Mouse (Mus musculus) neural tube, embryonic 12.5 days (tissue): ENCODE measurements around the gene Adamts9. TPM values are rescaled to one million over a fixed set of nuclear protein-coding genes. Genes with fewer than 3 reads are reported as not detected.

Experiments
- ATAC-seq: fragments of 200-750 bp; cut with Nextera tagmentation; 2 replicates; pipeline ENCODE4 v1.8.0; 2017; ENCODE audit warnings: low read depth, mild to moderate bottlenecking, moderate TSS enrichment, moderate library complexity; ENCODE audit not compliant: low FRiP score
- H3K27ac ChIP-seq: fragments of 300-500 bp; sonication (generic); 2 replicates; pipeline ENCODE4 v1.5.1; 2016
- H3K27me3 ChIP-seq: fragments of 300-500 bp; sonication (generic); replicated peaks from 2 replicates; pipeline ENCODE4 v1.6.1; 2016; ENCODE audit warnings: mild to moderate bottlenecking
- H3K36me3 ChIP-seq: fragments of 300-500 bp; sonication (generic); 2 replicates; pipeline ENCODE4 v1.6.1; 2016; ENCODE audit warnings: mild to moderate bottlenecking
- H3K4me1 ChIP-seq: fragments of 300-500 bp; sonication (generic); 2 replicates; pipeline ENCODE4 v1.6.1; 2016
- H3K4me2 ChIP-seq: fragments of 300-500 bp; sonication (generic); replicated peaks from 2 replicates; pipeline ENCODE4 v1.6.1; 2016; ENCODE audit warnings: mild to moderate bottlenecking
- H3K4me3 ChIP-seq: fragments of 300-500 bp; sonication (generic); 2 replicates; pipeline ENCODE4 v1.5.1; 2016
- H3K9ac ChIP-seq: fragments of 300-500 bp; sonication (generic); 2 replicates; pipeline ENCODE4 v1.6.1; 2016; ENCODE audit warnings: mild to moderate bottlenecking
- H3K9me3 ChIP-seq: fragments of 300-500 bp; sonication (generic); 2 replicates; pipeline ENCODE4 v1.6.1; 2016; ENCODE audit warnings: mild to moderate bottlenecking
- WGBS: fragments of 180-500 bp; shearing (Covaris S2); methylation state at CpG from one replicate; pipeline ENCODE4 v1.1.7; 2016; 5-methylcytosine and 5-hydroxymethylcytosine counted together
- polyA plus RNA-seq: library from polyadenylated mRNA; unstranded; fragments of >200 nt; fragmentation: Nextera tagmentation; extraction: Ambion mirVana; gene quantifications from 2 replicates; pipeline ENCODE4 v1.2.1, GENCODE M21; 2016

Gene Adamts9
- polyA plus RNA-seq, 1 experiment from 2014 or later: 1.7 TPM

- WGBS: 72% methylated on average over 2 of the region's 2 CpGs
- Histone ChIP-seq H3K9me3 (no peaks in the 10 kb centered on the region), H3K27me3 (no peaks in the 10 kb centered on the region), H3K36me3 (no peaks in the 10 kb centered on the region), H3K27ac (no peak overlapping the region), H3K4me3 (no peak overlapping the region), H3K9ac (no peak overlapping the region), H3K4me1 (no peaks in the 10 kb centered on the region), H3K4me2 (no peak overlapping the region)
- ATAC-seq: no peak
Observed at GRCm38 (mm10) chr6:92959416-92959815, 16.1 kb upstream of the Adamts9 start.

GRCm38 (mm10) chr6:92947337-92948042 is 4.2 kb upstream of the Adamts9 start:
- no peak overlapping the region for H3K4me2 ChIP-seq
- 92% methylated on average over 6 of the region's 6 CpGs for WGBS

GRCm38 (mm10) chr6:92944711-92945110 is 1.4 kb upstream of the Adamts9 start:
- Histone ChIP-seq H3K27ac (no peak overlapping the region), H3K36me3 (no peaks in the 10 kb centered on the region), H3K4me3 (no peak overlapping the region), H3K4me2 (no peak overlapping the region), H3K9me3 (peaks cover 4% of the 10 kb centered on the region; the same call in 1 of the 2 replicates), H3K27me3 (peaks cover 48% of the 10 kb centered on the region), H3K9ac (no peak overlapping the region), H3K4me1 (peaks cover 32% of the 10 kb centered on the region)
- ATAC-seq: no peak
- 59% methylated on average over 7 of the region's 7 CpGs for WGBS

More at GRCm38 (mm10) chr6:92947337-92948042, 4.2 kb upstream of the Adamts9 start:
- peaks cover 31% of the 10 kb centered on the region for H3K27me3 ChIP-seq
- no peaks in the 10 kb centered on the region for H3K36me3 ChIP-seq
- H3K4me3 ChIP-seq: no peak overlapping the region
- peaks cover 11% of the 10 kb centered on the region; the same call in 1 of the 2 replicates for H3K4me1 ChIP-seq
- H3K9ac ChIP-seq: no peak overlapping the region
- H3K9me3 ChIP-seq: peaks cover 6% of the 10 kb centered on the region; the same call in 1 of the 2 replicates
- no peak for ATAC-seq
- H3K27ac ChIP-seq: no peak overlapping the region

GRCm38 (mm10) chr6:92944048-92944685 is 875 bp upstream of the Adamts9 start:
- no peak overlapping the region for H3K27ac ChIP-seq
- no peaks in the 10 kb centered on the region for H3K36me3 ChIP-seq
- H3K4me1 ChIP-seq: peaks cover 32% of the 10 kb centered on the region
- H3K9ac ChIP-seq: no peak overlapping the region
- peak overlapping the region; percentile 94 for H3K4me2 ChIP-seq
- H3K4me3 ChIP-seq: peak overlapping the region; percentile 53
- H3K27me3 ChIP-seq: peaks cover 53% of the 10 kb centered on the region
- WGBS: 4% methylated on average over 14 of the region's 14 CpGs
- ATAC-seq: no peak
- H3K9me3 ChIP-seq: no peaks in the 10 kb centered on the region

GRCm38 (mm10) chr6:92941756-92942420 is 1.4 kb downstream of the Adamts9 start:
- peak; percentile 30; the same call in 1 of the 2 replicates for ATAC-seq
- WGBS: under 1% methylated on average over 30 of the region's 30 CpGs
- 0 out of 2 replicates have a peak overlapping the region, but pooled peaks have one; percentile 18 for H3K9ac ChIP-seq
- peak overlapping the region; percentile 94 for H3K4me2 ChIP-seq
- H3K4me1 ChIP-seq: peaks cover 32% of the 10 kb centered on the region
- peak overlapping the region; percentile 53 for H3K4me3 ChIP-seq
- no peaks in the 10 kb centered on the region for H3K36me3 ChIP-seq
- H3K9me3 ChIP-seq: no peaks in the 10 kb centered on the region
- no peak overlapping the region for H3K27ac ChIP-seq
- H3K27me3 ChIP-seq: peaks cover 53% of the 10 kb centered on the region

- peak; percentile 71 for ATAC-seq
- 0 out of 2 replicates have a peak overlapping the region, but pooled peaks have one; percentile 18 for H3K9ac ChIP-seq
Observed at GRCm38 (mm10) chr6:92941281-92941731, 2.0 kb downstream of the Adamts9 start.

GRCm38 (mm10) chr6:92940191-92941131 is 2.8 kb downstream of the Adamts9 start:
- Histone ChIP-seq H3K36me3 (no peaks in the 10 kb centered on the region), H3K4me3 (peak overlapping the region; percentile 53), H3K9ac (no peak overlapping the region), H3K4me1 (peaks cover 32% of the 10 kb centered on the region), H3K27me3 (peaks cover 50% of the 10 kb centered on the region), H3K4me2 (peak overlapping the region; percentile 94), H3K9me3 (no peaks in the 10 kb centered on the region), H3K27ac (no peak overlapping the region)
- WGBS: 2% methylated on average over 37 of the region's 37 CpGs
- 0 out of 2 replicates have a peak, but pooled peaks have one; percentile 19 for ATAC-seq

More at GRCm38 (mm10) chr6:92941281-92941731, 2.0 kb downstream of the Adamts9 start:
- Histone ChIP-seq H3K4me3 (peak overlapping the region; percentile 53), H3K4me1 (peaks cover 32% of the 10 kb centered on the region), H3K27ac (no peak overlapping the region), H3K4me2 (peak overlapping the region; percentile 94), H3K36me3 (no peaks in the 10 kb centered on the region), H3K9me3 (no peaks in the 10 kb centered on the region), H3K27me3 (peaks cover 53% of the 10 kb centered on the region)
- WGBS: under 1% methylated on average over 21 of the region's 21 CpGs

- Histone ChIP-seq H3K36me3 (no peaks in the 10 kb centered on the region), H3K9ac (no peak overlapping the region), H3K4me2 (no peak overlapping the region), H3K4me1 (no peaks in the 10 kb centered on the region), H3K27me3 (no peaks in the 10 kb centered on the region), H3K4me3 (no peak overlapping the region), H3K27ac (no peak overlapping the region), H3K9me3 (no peaks in the 10 kb centered on the region)
- no peak for ATAC-seq
- WGBS: 83% methylated on average over 5 of the region's 5 CpGs
Observed at GRCm38 (mm10) chr6:92928261-92928660, 15.0 kb downstream of the Adamts9 start.

GRCm38 (mm10) chr6:92924536-92924935 is 18.8 kb downstream of the Adamts9 start:
- Histone ChIP-seq H3K27me3 (no peaks in the 10 kb centered on the region), H3K9ac (no peak overlapping the region), H3K36me3 (no peaks in the 10 kb centered on the region), H3K4me3 (no peak overlapping the region), H3K4me1 (no peaks in the 10 kb centered on the region), H3K9me3 (no peaks in the 10 kb centered on the region), H3K27ac (no peak overlapping the region), H3K4me2 (no peak overlapping the region)
- 75% methylated on average over 8 of the region's 8 CpGs for WGBS
- ATAC-seq: no peak

- Histone ChIP-seq H3K4me1 (no peaks in the 10 kb centered on the region), H3K27me3 (no peaks in the 10 kb centered on the region), H3K9me3 (no peaks in the 10 kb centered on the region), H3K4me2 (no peak overlapping the region), H3K36me3 (no peaks in the 10 kb centered on the region), H3K27ac (no peak overlapping the region), H3K9ac (no peak overlapping the region), H3K4me3 (no peak overlapping the region)
- WGBS: 59% methylated on average over 4 of the region's 4 CpGs
- no peak for ATAC-seq
Observed at GRCm38 (mm10) chr6:92921843-92922242, 21.4 kb downstream of the Adamts9 start.

GRCm38 (mm10) chr6:92920938-92921689 is 22.2 kb downstream of the Adamts9 start:
- H3K4me2 ChIP-seq: no peak overlapping the region
- no peak for ATAC-seq
- no peak overlapping the region for H3K9ac ChIP-seq
- no peak overlapping the region for H3K27ac ChIP-seq
- no peaks in the 10 kb centered on the region for H3K36me3 ChIP-seq
- no peak overlapping the region for H3K4me3 ChIP-seq
- no peaks in the 10 kb centered on the region for H3K4me1 ChIP-seq
- H3K27me3 ChIP-seq: no peaks in the 10 kb centered on the region
- WGBS: 69% methylated on average over 10 of the region's 10 CpGs
- H3K9me3 ChIP-seq: no peaks in the 10 kb centered on the region
